Mouse (Mus musculus): ENCODE measurements around the gene Clic1.

The Clic1 gene

DNA sequence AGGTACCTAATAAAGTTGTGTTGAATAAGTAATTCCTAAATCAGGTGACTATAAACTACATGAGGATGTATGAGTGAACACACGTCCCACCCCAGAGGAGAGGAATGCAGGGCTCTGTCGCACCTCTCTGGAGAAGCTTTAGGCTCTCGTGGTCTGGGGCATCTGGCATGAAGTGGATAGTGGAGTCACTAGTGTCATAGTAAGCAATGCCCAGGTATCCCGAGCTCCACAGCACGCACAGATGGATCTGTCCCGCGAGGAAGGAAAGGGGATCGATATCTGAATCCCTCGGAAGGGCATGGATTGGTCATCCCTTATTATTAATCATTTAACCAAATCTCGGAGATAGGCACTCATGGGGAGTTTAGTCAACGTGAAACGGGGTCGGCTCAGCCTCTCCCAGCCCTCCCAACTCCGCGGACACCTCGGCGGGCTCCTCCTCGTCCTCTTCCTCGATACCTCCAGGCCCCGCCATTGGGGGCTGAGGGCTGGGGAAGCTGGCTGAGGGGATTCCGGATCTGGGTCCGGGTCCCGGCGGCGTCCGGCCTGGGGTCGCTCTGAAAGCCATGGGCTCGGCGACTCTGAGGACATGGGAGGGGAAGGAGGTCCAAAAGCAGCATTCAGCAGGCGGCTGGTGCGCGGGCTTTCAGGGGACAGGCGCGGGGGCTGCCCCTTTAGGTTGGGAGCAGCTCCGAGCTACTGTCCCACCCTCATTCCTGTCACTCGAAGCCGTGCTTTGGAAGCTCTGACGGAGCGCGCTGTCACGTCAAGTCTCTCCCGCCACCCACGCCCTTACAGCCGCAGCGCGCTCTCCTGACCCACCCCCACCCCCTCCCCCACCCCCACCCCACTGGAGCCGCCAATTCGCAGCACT, 3.7 kb upstream of the Clic1 start:
- DNase-seq (ENCODE audit: low read depth, low spot score): no peak

DNA sequence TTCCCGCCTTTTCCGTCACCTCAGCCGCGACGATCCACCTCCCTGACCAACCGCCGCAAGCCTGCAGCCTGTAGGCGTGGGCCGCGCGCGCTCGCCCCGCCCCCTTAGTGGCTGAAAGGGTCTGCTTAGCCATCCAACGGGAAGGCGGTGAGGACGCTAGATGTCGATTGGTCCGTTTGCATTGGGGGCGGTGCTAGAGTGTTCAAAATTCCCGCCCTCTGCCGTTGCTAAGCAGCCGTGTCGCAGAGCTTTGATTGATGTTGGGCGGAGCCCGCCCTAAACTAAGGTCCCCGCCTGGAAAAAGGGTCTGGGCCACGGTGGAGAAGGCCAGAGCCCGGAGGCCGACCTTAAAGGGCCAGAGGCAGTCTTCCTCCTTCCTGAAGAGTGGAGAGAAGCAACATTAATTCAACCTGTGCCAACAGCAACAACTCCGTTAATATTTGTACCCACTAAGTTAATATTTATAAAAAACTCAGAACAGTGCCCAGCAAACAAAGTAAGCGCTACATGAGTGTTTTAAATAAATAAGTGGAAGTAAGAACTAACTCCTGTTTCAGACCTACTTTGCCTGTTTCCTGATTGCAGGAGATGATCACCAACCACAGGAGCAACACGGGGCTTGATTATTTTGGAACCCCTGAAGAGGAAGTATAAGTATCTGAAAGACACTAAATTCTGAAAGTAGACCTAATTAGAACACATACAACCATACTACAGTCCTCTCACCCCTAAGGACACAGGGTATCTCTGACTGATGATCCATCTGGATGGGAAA, 2.9 kb upstream of the Clic1 start, which contains the start of gene Msh5:
Msh5 (minus strand) TSS at position 65 of the 775 bp plus-strand sequence.
- peak; percentile 100 for DNase-seq (ENCODE audit: low read depth, low spot score)

DNA sequence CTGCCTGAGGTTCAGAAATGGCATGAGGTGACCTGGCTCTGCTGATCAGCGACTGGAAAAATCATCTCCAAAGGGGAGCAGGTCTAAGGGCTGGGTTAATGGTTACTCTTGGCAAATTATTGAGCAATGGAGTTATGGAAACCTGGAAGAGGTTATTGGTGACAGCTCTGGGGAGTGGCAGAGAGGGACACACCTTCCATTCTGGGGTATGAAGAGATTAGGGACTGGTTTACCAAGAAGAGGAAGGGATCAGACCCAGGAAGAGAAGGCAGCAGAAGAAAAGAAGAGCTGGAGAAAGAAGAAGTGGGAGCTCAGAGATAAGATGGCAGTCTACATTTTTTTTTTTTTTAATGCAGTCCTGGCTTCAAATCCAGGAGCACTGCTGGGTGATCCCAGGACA, 2.1 kb upstream of the Clic1 start:
- no peak for DNase-seq (ENCODE audit: low read depth, low spot score)

DNA sequence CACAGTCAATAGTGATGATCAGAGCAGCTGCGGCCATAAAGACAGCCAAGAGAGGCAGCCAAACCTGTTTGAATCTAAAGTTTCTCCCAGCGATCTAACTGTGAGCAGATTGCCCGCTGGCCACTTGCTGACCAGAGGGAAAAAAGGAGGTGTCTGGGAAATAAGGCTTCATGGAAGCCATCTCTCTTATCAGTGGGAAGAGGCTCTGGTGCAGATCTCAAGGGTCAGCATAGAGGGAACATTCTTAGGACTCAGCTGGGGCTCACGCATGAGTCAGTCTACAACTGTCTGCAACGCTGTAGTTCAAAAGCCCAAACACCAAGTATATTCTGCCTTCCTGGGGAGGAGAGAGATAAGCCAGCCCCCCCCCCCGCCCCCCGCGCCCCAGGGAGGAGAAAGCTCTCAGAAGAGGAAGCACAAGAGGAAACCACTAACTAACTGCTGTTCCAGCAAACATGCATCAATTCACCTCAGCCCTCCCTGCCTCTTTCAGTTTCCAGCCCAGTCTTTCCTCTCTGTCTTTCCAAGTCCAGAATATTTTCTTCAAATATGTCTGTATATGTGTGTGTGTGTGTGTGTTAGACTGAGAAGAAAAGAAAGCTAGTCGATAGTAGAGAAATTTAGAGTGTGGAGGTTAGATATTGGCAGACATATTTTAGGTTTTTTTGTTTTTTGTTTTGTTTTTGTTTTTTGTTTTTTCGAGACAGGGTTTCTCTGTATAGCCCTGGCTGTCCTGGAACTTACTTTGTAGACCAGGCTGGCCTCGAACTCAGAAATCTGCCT, 1.4 kb upstream of the Clic1 start:
- no peak for DNase-seq (ENCODE audit: low read depth, low spot score)

DNA sequence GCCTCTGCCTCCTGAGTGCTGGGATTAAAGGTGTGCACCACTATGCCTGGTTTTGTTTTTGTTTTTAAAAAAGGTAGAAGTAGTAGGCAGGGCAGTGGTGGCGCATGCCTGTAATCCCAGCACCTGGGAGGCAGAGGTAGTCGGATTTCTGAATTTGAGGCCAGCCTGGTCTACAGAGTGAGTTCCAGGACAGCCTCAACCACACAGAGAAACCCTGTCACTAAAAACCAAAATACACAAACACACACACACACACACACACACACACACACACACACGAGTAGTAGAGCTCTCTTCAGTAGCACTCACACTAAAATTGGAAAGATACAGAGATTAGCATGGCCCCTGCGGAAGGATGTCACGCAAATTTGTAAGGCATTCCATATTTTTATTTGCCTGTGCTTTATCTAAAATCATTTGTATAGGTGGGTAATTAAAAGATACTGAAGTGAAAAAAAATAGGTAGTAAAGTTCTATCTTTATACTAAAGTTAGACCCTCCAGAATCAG, 780 bp upstream of the Clic1 start:
- no peak for DNase-seq (ENCODE audit: low read depth, low spot score)

DNA sequence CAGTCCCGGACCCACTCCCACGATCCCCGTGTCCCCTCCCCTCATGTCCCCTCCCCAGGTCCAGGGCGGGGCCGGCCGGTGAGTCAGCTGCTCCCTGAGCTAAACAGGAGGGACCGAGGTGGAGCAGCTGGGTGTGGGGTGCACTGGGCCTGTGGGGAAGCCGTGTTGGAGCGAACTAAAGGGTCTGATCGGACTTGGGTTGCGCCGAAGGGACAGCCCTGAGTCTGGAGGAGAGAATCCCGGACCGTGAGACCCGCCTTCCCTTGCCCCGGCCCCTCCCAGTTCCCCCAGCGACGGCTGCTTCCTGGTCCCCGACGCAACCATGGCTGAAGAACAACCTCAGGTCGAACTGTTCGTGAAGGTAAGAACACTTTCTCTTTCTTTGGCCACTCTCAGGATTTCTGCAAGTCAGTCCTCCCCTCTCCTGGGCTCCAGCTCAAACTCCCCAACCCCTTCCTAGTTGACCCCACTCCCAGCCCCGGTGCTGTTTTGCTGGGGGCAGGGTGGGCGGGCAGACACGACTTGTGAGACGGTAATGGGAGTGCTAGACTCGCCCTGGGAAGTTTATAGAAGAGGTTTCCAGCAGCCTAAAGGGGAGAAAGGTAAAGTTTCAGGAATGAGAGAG, 472 bp downstream of the Clic1 start:
- DNase-seq (ENCODE audit: low read depth, low spot score): peak; percentile 61

DNA sequence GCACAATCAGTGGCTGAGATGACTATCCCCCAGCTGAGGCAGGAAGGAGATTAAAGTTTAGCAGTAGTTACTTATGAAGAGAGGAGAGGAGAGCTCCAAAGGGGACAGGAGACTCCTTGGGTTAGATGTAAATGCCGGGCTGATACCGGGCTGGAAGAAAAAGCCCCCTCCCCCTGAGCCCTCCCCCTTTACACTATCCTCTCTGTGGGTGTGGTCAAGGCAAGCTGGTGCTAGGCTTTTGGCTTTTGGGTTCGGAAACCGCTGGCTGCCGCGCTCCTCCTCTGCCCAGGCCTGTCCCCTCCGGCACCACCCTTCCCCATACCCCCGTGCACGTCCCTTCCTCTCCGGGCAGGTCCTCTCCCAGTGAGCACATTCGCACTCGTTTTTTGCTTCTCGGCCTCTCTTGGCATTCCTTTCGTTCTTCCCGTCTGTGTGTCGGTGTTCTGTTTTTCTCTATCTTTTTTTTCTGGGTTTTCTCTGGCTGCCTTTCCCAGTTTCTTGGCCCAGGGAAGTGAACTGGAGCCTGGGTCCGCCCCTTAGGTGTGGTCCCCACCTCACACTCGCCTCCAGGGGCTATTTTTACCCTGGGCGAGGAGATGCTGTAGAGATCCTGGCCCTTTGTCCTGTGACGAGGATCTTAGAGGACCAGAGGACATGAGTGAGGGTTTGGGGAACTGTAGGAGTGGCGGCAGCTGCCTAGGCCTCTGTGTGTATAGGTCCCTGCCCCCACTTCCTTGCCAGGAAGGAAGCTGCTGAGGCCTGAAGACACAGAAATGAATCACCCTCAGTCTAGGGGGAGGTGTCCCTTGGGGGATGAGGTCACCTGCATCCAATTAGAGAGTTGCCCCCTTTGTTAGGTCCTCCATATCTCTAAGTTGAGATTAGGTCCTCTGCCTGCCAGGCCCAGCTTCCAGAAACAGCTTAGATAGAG, 1.7 kb downstream of the Clic1 start:
- peak; percentile 89 for DNase-seq (ENCODE audit: low read depth, low spot score)

DNA sequence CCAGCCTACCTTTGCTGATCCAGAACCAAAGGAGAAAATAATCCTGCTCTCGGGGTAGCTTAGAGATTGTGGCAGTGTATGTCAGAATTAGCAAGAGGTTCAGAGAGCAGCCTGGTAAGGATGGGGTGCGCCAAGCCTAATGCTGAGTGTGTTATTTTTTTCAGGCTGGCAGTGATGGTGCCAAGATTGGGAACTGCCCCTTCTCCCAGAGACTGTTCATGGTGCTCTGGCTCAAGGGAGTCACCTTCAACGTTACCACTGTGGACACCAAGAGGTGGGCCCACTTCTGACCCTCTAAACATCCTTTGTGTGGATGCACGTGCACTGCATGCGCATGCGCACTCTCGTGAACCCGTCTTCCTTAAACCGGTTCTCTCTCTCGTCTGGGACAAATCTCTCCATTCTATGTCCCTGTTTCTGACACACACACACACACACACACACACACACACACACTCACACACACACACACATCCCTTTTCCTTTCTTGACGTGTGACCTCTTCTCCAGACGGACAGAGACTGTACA, 2.6 kb downstream of the Clic1 start:
- DNase-seq (ENCODE audit: low read depth, low spot score): no peak

DNA sequence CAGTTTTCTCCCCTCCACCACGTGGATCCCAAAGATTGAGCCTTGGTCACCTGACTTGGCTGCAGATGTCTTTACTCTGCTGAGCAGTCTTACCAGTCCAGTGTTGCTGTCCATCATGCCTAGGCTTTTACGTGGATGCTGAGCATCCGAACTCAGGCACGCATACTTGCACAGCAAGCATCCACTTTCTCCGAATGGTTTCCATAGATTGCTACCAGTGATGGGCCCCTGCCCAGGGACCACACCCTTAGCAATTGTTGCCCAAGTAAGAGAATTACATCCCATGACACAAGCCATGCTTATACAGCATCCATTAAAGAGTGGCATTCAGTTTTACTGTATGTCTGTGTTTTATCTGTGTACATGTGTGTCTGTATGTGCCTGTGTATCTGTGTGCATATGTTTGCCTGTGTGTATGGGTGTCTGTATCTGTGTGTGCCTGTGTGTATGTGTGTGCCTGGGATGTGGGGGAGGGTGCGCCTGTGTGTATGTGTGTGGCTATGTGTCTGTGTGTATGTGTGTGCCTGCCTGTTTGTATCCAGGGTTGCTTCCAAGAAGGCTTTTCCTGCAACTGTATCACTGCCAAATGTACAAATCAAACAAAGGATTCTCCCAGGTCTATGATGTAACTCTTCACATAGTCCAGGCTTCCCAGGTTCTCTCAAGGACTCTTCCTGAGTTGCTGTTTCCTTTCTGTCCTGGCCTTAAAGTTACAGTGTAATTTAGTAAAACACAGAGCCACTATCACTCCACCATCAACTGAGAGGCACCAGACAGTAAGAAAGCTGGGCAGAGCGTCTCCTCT, 6.1 kb downstream of the Clic1 start:
- DNase-seq (ENCODE audit: low read depth, low spot score): no peak

DNA sequence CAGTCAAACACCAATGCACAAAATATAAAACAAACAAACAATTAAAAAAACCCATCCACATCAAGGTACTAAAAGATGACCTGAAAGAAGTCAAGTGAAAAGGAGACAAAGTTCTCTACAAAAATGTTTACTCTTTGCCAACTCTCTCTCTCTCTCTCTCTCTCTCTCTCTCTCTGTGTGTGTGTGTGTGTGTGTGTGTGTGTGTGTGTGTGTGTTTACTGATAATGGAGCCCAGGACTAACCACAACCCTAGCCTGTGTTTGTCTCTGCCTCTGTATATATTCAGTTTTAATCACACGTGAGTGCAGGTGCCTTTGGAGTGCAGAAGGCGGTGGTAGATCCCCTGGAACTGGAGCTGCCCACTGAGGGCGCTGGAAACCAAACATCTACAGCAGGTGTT, 7.3 kb downstream of the Clic1 start:
- no peak for DNase-seq (ENCODE audit: low read depth, low spot score)

DNA sequence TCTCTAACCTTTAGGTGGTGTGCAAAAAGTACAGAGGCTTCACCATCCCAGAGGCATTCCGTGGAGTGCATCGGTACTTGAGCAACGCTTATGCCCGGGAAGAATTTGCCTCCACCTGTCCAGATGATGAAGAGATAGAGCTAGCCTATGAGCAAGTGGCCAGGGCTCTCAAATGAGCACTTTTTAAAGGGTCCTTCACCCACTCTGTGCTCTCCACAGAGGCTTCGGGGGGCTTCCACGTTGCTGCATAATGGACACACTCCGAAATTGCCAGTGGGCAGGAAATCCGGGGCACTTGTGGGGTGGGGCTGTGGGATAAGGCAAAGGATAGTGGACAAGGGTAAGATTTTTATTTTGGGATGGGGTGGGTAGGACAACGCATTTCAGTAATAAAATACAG, 8.6 kb downstream of the Clic1 start:
- no peak for DNase-seq (ENCODE audit: low read depth, low spot score)

DNA sequence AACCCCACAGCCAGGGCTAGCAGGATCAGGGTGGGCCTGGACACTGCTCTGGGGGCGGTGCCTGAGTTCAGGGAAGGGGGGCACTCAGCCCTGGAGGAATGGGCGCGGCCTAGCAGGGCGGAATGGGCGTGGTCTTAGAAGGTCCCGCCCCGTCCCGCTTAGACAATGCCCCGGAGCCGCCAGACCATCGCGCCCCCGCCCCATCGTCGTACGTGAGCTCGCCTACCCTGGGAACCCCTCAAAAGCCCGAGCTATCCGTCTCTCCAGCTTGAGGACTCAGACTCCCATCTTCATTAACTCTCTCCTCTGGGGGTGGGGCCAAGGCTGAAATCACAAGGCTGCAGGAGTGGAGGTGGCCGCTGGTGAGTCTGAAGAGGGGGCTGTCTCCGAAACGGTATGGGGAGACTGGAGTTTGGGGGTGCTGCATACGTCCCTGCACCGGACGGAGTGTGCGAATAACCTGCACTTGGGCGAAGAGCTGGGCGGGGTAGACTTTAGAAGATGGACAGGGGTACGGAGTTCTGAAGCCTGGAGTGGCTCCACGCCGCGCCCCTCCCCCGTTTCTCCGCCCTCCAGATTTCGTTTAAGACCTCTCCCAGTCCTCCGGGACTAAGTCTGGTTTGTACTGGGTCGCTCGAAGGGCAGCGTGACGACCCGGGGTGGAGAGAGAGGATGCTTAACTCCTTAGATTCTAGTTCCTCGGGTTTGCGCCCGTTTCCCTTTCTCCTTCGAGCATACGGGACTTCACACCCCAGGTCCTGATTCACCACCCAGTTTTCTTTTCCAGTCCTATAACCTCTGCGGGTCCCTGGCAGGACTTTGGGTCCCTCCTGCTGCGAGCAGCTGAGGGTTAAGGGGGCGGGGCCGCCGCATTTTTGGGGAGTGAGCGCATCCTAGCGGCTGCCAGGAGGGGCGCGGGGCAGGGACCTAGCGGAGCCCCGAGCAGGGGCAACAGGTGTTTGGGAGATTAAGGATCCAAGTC, 9.4 kb downstream of the Clic1 start, which contains the start of gene Ddah2:
Ddah2 (plus strand) TSS at position 125 of the 982 bp plus-strand sequence.
- DNase-seq (ENCODE audit: low read depth, low spot score): peak; percentile 94

DNA sequence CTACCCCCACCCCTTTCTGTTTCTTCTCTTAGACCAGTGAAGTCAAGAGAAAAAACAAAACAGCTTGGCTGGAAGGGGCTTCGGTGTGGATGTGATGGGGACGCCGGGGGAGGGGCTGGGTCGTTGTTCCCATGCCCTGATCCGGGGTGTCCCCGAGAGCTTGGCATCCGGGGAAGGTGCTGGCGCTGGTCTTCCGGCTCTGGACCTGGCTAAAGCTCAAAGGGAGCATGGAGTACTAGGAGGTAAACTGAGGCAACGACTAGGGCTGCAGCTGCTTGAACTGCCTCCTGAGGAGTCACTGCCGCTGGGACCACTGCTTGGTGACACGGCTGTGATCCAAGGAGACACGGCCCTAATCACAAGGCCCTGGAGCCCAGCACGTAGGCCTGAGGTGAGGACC, 10.3 kb downstream of the Clic1 start:
- DNase-seq (ENCODE audit: low read depth, low spot score): no peak

DNA sequence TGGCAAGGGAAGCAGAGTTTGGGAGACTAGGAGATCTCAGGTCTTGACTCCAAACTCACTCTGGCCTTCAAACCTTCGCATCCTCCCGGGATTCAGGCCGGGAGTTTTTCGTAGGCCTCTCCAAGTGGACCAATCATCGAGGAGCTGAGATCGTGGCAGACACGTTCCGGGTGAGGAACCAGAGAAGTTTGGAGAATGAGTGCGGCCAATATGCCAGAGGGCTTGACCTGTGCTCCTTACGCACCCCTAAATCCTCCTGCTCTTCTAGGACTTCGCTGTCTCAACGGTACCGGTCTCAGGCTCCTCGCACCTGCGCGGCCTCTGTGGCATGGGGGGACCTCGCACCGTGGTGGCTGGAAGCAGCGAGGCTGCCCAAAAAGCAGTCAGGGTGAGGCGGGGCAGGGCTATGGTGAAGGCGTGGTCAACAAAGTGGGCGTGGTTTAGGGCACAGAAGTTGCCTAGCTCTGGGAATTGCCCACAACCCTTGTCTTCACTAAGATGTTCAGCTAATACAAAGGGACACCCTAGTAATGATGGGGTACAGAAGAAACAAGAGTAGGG, 11.1 kb downstream of the Clic1 start:
- DNase-seq (ENCODE audit: low read depth, low spot score): no peak

DNA sequence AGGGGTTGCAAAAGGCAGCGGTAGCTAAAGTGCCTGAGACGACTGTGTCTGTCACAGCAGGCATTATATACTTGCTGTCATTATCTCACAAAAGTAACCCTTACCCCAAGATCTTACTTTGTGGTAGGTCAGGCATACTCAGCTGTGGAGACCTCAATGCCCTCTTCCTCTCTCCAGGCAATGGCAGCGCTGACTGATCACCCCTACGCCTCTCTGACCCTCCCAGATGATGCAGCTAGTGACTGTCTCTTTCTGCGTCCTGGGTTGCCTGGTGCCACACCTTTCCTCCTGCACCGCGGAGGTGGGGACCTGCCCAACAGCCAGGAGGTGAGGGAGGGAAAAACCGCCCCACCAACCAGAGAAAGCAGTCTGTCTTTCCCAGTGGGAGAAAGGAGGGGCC, 11.5 kb downstream of the Clic1 start:
- DNase-seq (ENCODE audit: low read depth, low spot score): no peak

DNA sequence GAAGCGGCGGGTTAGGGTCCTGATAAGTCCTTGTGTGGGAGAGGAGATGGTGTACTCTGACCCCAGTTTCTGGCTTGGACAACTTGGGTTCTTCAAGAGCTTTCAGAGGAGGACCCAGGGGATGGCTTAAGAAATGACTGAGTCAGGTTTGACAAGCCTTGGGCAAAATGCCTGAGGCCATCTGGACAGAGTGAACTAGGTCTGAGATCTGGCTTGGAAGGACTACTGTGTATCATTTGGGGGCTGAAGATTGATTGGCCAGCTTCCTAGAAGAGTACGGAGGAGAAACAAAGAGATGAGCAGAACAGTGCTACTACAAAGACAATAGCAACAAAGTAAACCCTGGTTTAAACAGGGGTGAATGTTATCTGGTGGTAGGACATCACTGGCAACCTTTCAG, 13.7 kb downstream of the Clic1 start:
- DNase-seq (ENCODE audit: low read depth, low spot score): no peak

DNA sequence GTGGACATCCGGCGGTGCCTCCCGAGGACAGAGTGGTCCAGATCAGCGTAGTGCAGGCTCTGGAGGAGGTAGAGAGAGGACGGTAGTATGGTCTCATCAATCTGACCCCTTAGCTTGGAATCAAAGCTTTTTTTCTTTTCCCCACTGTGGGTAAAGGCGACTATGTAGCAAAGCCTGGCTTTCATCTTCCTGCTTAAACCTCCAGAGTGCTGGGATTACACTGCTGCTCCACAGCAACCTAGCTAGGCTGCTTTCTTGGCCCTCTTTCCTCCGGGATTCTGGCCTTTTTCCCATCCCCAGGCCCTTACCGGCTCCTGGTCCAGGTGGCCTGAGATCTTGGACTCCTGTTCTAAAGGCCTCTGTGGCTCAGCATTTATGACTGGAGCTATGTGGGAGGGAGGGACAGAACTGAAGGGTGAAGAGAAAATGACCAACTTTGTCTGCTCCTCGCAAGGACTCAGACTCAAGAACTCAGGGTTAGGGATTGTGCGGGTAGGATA, 14.7 kb downstream of the Clic1 start:
- no peak for DNase-seq (ENCODE audit: low read depth, low spot score)
